16 mouse cellular contexts compared by ENCODE assay signal in the genomic region with DNA sequence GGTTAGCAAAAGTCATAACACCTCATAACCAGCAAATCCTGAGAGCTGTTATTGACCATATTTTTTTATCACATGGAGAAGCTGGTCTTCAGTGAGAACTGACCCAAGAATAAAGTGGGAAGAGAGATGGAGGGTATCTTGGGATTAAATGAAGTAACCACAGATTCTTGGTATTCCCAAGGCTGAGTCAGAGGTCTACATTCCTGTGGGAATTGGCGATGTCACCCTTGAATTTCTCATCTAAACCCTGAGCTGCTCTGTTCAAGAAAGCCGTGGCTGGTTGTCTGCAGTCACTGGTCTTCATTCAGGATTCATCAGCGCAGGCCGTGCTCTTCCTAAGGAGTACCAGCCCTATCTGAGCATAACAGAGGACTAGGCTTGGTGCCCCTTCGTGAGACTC. TPM values are rescaled to one million over a fixed set of nuclear protein-coding genes. Genes with fewer than 3 reads are reported as not detected.
"Had no signal": no experiment of that assay in that cellular context is flagged by ENCODE, and none has a peak within 500 bp of the region (broad histone marks: within the 10 kb centered on the region; RNA-seq: fewer than 3 reads in every experiment).

No protein-coding gene starts in this region.

- H3K27ac ChIP-seq: lung, embryonic 15.5 days; macrophage; midbrain, embryonic 13.5 days; midbrain, embryonic 15.5 days; neural tube, embryonic 12.5 days; stomach, embryonic 15.5 days had no signal

- DNase-seq: liver, postnatal 0 days; lung, adult 2 months; lung, postnatal 14 days; lung, postnatal 36 days; right cerebral cortex, postnatal 14 days; thymus, adult 18-20 months; thymus, postnatal 14 days; thymus, postnatal 36 days had no signal

- H3K4me3 ChIP-seq: lung, embryonic 15.5 days; megakaryocyte, embryonic 14.5 days; midbrain, embryonic 13.5 days; midbrain, embryonic 15.5 days; neural tube, embryonic 12.5 days; stomach, embryonic 15.5 days had no signal

- ATAC-seq: liver, postnatal 0 days; lung, postnatal 0 days; midbrain, embryonic 13.5 days; midbrain, embryonic 15.5 days had no signal

- H3K27me3 ChIP-seq: lung, embryonic 15.5 days; midbrain, embryonic 13.5 days; midbrain, embryonic 15.5 days; neural tube, embryonic 12.5 days; stomach, embryonic 15.5 days had no signal

- H3K4me1 ChIP-seq: lung, embryonic 15.5 days; megakaryocyte, embryonic 14.5 days; midbrain, embryonic 13.5 days; midbrain, embryonic 15.5 days; neural tube, embryonic 12.5 days had no signal

- H3K36me3 ChIP-seq: lung, embryonic 15.5 days; midbrain, embryonic 13.5 days; midbrain, embryonic 15.5 days; neural tube, embryonic 12.5 days; stomach, embryonic 15.5 days had no signal

- H3K9me3 ChIP-seq: lung, embryonic 15.5 days; megakaryocyte, embryonic 14.5 days; midbrain, embryonic 13.5 days; midbrain, embryonic 15.5 days; neural tube, embryonic 12.5 days; stomach, embryonic 15.5 days had no signal

RNA-seq across cellular contexts. Expression of gene Sspo, which starts 21.1 kb away (rescaled TPM):
- polyA plus RNA-seq: macrophage had no signal
